Mouse (Mus musculus): ENCODE data around the gene Trub1.

Trub1 gene

GRCm38 (mm10) chr19:57442936-57443657 is 9.6 kb upstream of the Trub1 start:
- DNase-seq: no peak

- no peak for DNase-seq
These were observed 7.7 kb upstream of the Trub1 start for GRCm38 (mm10) chr19:57445049-57445448.

DNA sequence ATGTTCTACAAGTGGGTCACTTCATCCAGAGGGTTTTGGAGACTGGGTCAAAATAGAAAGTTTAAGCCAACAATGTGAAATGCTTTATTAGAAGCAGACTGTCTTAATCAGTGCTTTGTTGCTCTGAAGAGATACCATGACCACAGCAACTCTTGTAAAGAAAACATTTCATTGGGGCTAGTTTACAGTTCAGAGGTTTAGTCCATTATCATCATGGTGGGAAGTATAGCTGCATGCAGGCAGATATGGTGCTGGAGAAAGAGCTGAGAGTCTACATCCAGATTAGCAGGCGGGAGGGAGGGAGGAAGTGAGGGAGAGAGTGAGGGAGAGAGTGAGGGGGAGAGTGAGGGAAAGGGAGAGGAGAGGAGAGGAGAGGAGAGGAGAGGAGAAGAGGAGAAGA is 1.9 kb upstream of the Trub1 start:
- no peak for DNase-seq

DNA sequence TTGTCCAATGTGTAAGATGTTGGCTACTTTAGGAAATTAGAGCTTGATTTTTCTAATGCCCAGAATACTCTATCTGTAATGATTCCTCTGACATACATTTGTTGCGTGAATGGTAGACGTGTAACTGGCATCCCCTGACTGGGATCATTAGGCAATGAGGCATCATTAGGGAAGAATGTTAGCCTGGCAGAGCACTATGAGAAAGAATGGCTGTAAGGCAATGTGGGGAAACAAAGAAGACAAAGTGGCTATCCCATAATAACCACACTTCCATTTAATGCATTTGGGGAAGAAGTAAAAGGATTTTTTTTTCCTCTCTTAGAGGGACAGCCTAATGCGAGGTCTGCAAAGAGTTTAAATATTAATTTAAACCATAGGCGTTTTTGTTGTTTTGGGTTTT is 950 bp upstream of the Trub1 start:
- no peak for DNase-seq

GRCm38 (mm10) chr19:57453218-57453600 is 497 bp downstream of the Trub1 start:
- no peak for DNase-seq

DNA sequence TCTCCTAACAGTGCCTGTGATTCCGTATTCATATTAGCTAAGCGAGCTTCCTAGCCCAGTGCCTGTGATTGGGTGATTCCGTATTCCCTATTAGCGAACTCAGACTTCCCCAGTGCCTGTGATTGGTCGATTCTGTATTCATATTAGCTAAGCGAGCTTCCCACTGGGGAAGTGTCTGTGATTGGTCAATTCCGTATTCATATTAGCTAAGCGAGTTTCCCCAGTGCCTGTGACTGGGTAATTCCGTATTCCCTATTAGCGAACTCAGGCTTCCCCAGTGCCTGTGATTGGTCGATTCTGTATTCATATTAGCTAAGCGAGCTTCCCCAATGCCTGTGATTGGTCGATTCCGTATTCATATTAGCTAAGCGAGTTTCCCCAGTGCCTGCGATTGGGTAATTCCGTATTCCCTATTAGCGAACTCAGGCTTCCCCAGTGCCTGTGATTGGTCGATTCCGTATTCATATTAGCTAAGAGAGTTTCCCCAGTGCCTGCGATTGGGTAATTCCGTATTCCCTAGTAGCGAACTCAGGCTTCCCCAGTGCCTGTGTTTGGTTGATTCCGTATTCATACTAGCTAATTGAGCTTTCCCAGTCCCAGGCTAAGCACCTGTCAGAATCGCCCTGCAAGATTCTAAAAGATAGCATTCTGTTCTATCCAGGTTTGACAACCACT is 2.7 kb downstream of the Trub1 start:
- DNase-seq: no peak

DNA sequence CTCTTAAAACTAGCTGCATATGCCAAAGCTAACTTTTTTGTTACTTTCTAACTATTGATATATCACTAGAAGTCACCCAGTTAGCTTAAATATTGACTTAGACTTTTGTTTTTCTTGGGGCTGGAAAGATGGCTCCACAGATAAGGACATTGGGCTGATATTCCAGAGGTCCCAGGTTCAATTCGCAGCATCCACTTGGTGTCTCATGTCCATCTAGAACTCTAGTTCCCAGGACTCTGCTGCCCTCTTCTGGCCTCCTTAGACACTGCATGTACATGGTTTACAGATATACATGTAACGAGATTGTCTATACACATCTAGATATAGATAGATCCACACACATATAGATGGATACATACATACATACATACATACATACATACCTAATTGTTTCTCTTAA is 4.4 kb downstream of the Trub1 start:
- DNase-seq: peak; percentile 76

DNA sequence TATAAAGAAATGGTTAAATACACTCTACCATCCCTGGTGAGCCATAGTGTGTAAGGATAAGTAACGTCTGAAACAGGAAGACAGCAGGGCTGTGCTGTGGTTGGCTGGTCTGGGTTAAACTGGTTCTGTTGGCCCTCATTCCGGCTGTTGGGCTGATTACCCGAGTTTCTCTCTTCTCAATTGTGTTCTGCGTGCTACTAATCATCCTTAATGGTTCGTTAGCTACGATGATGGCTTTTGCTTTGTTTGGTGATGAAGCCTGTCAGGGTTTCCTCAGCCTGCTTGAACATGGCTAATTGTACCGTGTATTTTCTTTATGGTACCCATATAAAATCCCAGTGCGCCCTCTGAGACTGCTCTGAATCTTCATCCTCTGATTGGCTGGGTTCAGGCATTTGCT is 11.0 kb downstream of the Trub1 start:
- DNase-seq: no peak

DNA sequence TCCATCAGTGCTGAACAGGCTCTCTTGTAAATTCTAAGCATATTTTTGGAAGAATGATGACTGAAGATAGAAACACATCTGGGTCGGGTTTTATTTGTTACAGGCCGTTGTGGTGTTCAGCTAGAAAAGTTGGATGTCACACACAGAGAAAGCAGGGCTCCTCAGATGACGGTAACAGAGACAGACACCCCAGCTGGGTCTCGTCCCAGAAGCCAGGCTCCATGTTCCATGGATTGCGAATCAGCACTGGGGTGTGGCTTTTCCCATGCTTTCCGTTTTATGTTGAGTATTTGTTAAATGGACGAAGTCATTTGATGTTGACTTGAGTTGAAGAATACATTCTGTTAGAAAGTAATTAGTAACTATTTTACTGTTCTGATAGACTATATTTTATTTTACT is 13.0 kb downstream of the Trub1 start:
- DNase-seq: peak; percentile 42

- DNase-seq: no peak
These were observed 18.3 kb downstream of the Trub1 start for GRCm38 (mm10) chr19:57471033-57471432.

- no peak for DNase-seq
These were observed 19.5 kb downstream of the Trub1 start for GRCm38 (mm10) chr19:57472169-57472568.

DNA sequence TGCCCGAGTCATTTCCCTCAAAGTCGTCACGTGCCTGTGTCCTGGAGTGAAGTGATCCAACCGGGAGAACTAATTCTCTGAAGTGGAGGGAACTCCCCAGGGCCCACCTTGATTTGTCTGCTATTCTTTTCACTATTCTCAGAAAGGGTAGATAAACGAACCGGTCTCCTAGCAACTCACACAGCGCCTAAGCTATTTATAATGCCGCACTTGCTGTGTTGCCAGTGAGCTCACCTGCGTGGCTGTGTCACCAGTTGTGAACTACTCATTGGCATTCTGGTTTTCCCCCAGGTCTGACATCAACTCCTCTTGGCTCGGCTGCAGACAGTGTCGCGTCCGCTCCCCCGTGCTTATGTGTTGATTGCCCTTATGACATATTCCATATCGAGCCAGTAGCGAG is 20.6 kb downstream of the Trub1 start:
- no peak for DNase-seq

GRCm38 (mm10) chr19:57475298-57475697 is 22.6 kb downstream of the Trub1 start:
- DNase-seq: no peak

DNA sequence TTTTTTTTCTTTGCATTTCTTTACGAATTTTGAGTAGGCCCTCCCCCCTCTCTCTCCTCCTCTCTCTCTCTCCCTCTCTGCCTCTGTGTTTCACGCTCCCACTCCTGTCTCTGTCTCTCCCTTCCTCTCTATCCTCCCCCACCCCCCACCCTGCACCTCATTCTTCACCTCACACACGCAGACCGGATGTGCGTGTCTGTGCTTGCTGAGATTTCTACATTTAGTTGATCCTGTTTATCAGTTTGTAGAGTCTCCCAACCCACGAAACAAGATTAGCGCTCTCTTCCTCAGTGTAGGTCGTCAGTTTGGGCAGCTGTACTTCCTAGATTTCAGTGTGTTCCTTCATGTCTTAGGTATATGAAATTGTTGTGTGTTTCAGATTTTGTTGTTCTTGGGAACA is 24.6 kb downstream of the Trub1 start:
- no peak for DNase-seq

DNA sequence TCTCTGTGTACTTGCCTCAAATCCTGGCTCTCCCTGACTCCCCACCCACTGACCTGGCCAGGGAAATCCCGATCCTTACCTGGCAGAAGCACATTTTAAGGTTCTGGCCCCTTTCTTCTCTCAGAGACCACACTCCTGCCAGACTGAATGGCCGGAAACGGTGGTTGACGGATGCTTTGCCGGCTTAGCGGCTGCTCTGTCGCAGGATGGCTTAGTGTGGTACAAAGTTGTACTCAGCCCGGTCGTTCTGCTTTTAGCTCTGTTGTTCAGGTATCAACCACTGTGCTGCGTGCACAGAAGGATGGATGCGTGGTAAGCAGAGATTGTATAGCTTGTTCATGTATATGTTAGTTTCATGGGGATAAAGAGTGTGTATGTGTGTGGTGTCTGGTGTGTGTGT is 25.3 kb downstream of the Trub1 start:
- no peak for DNase-seq

DNA sequence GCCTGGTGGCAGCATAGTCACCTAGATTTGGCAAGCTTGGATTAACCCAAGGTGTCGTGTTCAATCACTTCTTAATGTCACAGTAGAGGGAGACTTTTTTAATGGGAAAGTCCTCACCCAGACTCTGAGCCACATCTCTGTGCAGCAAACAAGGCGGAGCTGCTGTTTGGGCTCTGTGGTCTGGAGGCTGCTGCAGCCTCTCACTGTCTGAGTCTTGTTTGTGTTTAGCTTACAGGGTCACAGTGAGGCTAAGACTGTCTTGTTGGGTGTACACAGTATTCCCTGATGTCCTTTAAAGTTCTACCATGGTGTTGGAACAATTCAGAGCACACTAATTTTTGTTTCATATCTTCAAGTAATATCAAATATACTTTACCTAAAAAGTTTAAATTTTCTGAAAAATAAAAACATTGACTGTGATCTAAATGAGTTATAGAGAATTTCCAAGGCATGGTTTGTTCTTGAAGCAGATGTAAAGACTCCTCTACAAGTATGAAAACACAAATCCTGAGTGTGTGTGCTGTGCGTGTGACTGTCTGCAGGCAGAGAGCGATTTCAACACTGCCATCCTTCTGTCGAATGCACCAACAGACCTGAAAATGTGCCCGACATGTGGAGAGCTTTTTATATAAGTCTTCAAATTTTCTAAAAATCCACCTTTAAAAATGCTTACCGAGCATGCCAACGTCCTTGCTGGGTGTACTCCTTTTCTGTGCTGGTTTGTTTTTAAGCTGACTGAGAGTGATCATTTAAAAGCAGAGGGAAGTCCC is 27.4 kb downstream of the Trub1 start:
- no peak for DNase-seq

GRCm38 (mm10) chr19:57481743-57482259 is 29.1 kb downstream of the Trub1 start:
- no peak for DNase-seq

- peak; percentile 78 for DNase-seq
These were observed 30.1 kb downstream of the Trub1 start for GRCm38 (mm10) chr19:57482815-57483214.

GRCm38 (mm10) chr19:57487051-57487658 is 34.4 kb downstream of the Trub1 start:
- no peak for DNase-seq

DNA sequence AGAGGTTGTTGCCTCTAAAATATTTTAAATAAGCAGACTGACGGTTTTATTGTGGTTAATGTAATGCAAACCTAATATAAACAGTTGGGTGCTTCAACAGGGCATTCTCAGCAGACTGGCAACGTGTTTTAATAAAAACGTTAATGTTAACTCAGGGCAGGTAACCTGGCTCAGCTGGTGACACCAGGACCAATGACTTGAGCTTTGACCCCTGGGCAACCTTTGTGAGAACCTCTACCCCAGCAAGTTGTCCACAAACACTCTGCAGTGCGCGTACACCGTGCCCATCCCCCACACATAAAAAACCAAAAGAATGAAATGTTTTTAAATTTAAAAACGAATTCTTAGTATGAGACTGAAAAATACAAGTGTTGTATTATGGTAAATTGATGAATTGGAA is 36.8 kb downstream of the Trub1 start:
- DNase-seq: no peak

GRCm38 (mm10) chr19:57491030-57491429 is 38.3 kb downstream of the Trub1 start:
- no peak for DNase-seq

- no peak for DNase-seq
These were observed 41.3 kb downstream of the Trub1 start for GRCm38 (mm10) chr19:57494020-57494419.

GRCm38 (mm10) chr19:57498110-57498743 is 45.5 kb downstream of the Trub1 start:
- no peak for DNase-seq

All from kidney, postnatal 10 days (tissue).